Mouse (Mus musculus): ENCODE results near the gene Cdkal1.

GRCm38 (mm10) chr13:29810780-29811179 is 44.7 kb downstream of the Cdkal1 start:
- TF ChIP-seq CTCF (IDR thresholded peaks at IDR 0.05; ENCODE audit: extremely low read depth, insufficient read length, insufficient replicate concordance, low read depth, low read length) (no peak), POLR2A (IDR thresholded peaks at IDR 0.05; ENCODE audit: low read depth, low read length) (no peak)

All from small intestine, adult 2 months (tissue).